ENCODE assay signal across 17 mouse cellular contexts in genomic region chr11:8444759-8445422, GRCm38 (mm10).
A peak's percentile ranks its signal among the peaks of the same experiment; 100 is the strongest.
DNase-seq lines count a peak whose midpoint lies in the region; ATAC-seq and TF ChIP-seq lines count a peak whose summit lies in the region.
"Had no signal": no experiment of that assay in that cellular context is flagged by ENCODE, and none has a peak within 500 bp of the region (broad histone marks: within the 10 kb centered on the region; RNA-seq: fewer than 3 reads in every experiment).

No protein-coding gene starts in this region.

- H3K4me3 ChIP-seq in heart, embryonic 11.5 days (ENCODE audit: low read depth, low read length): no peak overlapping the region
- no peak overlapping the region for H3K4me3 ChIP-seq in hindbrain, postnatal 0 days (ENCODE audit: low read length)
- H3K4me3 ChIP-seq in hindbrain, embryonic 14.5 days (replicated peaks; ENCODE audit: low read length): no peak overlapping the region
- H3K4me3 ChIP-seq in bone marrow macrophage, adult 2 months (ENCODE audit: insufficient read depth, low read length): no peak overlapping the region
- H3K4me3 ChIP-seq: hindbrain, embryonic 13.5 days; liver, embryonic 12.5 days had no signal

- no peak for TF ChIP-seq CTCF in hindbrain, postnatal 0 days (IDR thresholded peaks at IDR 0.05; ENCODE audit: low read depth)
- TF ChIP-seq CTCF in bone marrow macrophage, adult 2 months (IDR thresholded peaks at IDR 0.05; ENCODE audit: low read depth, low read length): no peak

- no peaks in the 10 kb centered on the region; the same call in 1 of the 2 replicates for H3K36me3 ChIP-seq in heart, embryonic 11.5 days (ENCODE audit: control insufficient read depth, insufficient read depth, low read length)
- H3K36me3 ChIP-seq in hindbrain, postnatal 0 days (ENCODE audit: insufficient read depth, low read length): peaks cover 12% of the 10 kb centered on the region
- no peaks in the 10 kb centered on the region for H3K36me3 ChIP-seq in hindbrain, embryonic 14.5 days (replicated peaks; ENCODE audit: control insufficient read depth, insufficient read depth)
- H3K36me3 ChIP-seq: hindbrain, embryonic 13.5 days had no signal

- DNase-seq in heart, adult 11 months: peak; percentile 81
- no peak for DNase-seq in hindbrain, postnatal 0 days (ENCODE audit: low spot score)
- DNase-seq in hindbrain, embryonic 14.5 days (ENCODE audit: low spot score): no peak
- peak; percentile 76 for DNase-seq in 3134 (ENCODE audit: extremely low read depth, insufficient read length, low spot score)
- no peak for DNase-seq in spleen, postnatal 4 days (ENCODE audit: low spot score in 2 of 2)
- DNase-seq: adrenal gland, postnatal 25 days; cerebellum, adult 9-11 months; gastrocnemius, postnatal 25 days; lung, postnatal 14 days; right cerebral cortex, postnatal 25 days had no signal

- H3K27me3 ChIP-seq in heart, embryonic 11.5 days (ENCODE audit: control insufficient read depth, insufficient read depth, low read length): no peaks in the 10 kb centered on the region
- no peaks in the 10 kb centered on the region for H3K27me3 ChIP-seq in hindbrain, postnatal 0 days (ENCODE audit: insufficient read depth, low read length)
- no peaks in the 10 kb centered on the region for H3K27me3 ChIP-seq in hindbrain, embryonic 14.5 days (ENCODE audit: control insufficient read depth, insufficient read depth, low read length)
- H3K27me3 ChIP-seq: hindbrain, embryonic 13.5 days; liver, embryonic 12.5 days had no signal

- 70% methylated on average over 13 of the region's 13 CpGs for WGBS in heart, embryonic 11.5 days (ENCODE audit: insufficient replicate concordance)
- WGBS in hindbrain, postnatal 0 days: 83% methylated on average over 13 of the region's 13 CpGs
- 89% methylated on average over 13 of the region's 13 CpGs for WGBS in hindbrain, embryonic 14.5 days

- H3K9me3 ChIP-seq in heart, embryonic 11.5 days (replicated peaks; ENCODE audit: control insufficient read depth, low read length): no peaks in the 10 kb centered on the region
- no peaks in the 10 kb centered on the region for H3K9me3 ChIP-seq in hindbrain, postnatal 0 days (ENCODE audit: low read length)
- no peaks in the 10 kb centered on the region for H3K9me3 ChIP-seq in hindbrain, embryonic 14.5 days (ENCODE audit: control insufficient read depth, low read length)
- H3K9me3 ChIP-seq: hindbrain, embryonic 13.5 days; liver, embryonic 12.5 days had no signal

- no peak overlapping the region for H3K9ac ChIP-seq in heart, embryonic 11.5 days (ENCODE audit: low read depth, low read length)
- no peak overlapping the region for H3K9ac ChIP-seq in hindbrain, postnatal 0 days (replicated peaks; ENCODE audit: low read length)
- no peak overlapping the region for H3K9ac ChIP-seq in hindbrain, embryonic 14.5 days
- H3K9ac ChIP-seq: hindbrain, embryonic 13.5 days; liver, embryonic 12.5 days had no signal

- H3K27ac ChIP-seq in heart, embryonic 11.5 days (ENCODE audit: low read depth, low read length): no peak overlapping the region
- 0 out of 2 replicates have a peak overlapping the region, but pooled peaks have one; percentile 13 for H3K27ac ChIP-seq in hindbrain, postnatal 0 days
- no peak overlapping the region for H3K27ac ChIP-seq in hindbrain, embryonic 14.5 days
- peak overlapping the region; percentile 54 for H3K27ac ChIP-seq in bone marrow macrophage, adult 2 months (ENCODE audit: insufficient read depth, low read depth, low read length)
- H3K27ac ChIP-seq: kidney, postnatal 0 days; liver, embryonic 12.5 days had no signal

- TF ChIP-seq POLR2A in bone marrow macrophage, adult 2 months (IDR thresholded peaks at IDR 0.05; ENCODE audit: borderline replicate concordance, low read depth, low read length): no peak

- H3K4me2 ChIP-seq in heart, embryonic 11.5 days: no peak overlapping the region
- no peak overlapping the region for H3K4me2 ChIP-seq in hindbrain, postnatal 0 days (ENCODE audit: low read depth, low read length)
- H3K4me2 ChIP-seq in hindbrain, embryonic 14.5 days (replicated peaks): no peak overlapping the region
- H3K4me2 ChIP-seq: hindbrain, embryonic 13.5 days; liver, embryonic 12.5 days had no signal

- H3K4me1 ChIP-seq in heart, embryonic 11.5 days (ENCODE audit: control insufficient read depth, insufficient read depth, low read length): peaks cover 17% of the 10 kb centered on the region
- H3K4me1 ChIP-seq in hindbrain, postnatal 0 days (ENCODE audit: insufficient read depth, low read length): peaks cover 10% of the 10 kb centered on the region
- H3K4me1 ChIP-seq in hindbrain, embryonic 14.5 days (replicated peaks; ENCODE audit: control insufficient read depth, insufficient read depth, low read length): peaks cover 8% of the 10 kb centered on the region
- H3K4me1 ChIP-seq in bone marrow macrophage, adult 2 months (ENCODE audit: control insufficient read depth, insufficient read depth, low read length): peaks cover 43% of the 10 kb centered on the region
- H3K4me1 ChIP-seq: liver, embryonic 12.5 days had no signal

- no peak for ATAC-seq in heart, embryonic 11.5 days (replicated peaks; ENCODE audit: insufficient number of reproducible peaks, low FRiP score, low TSS enrichment)
- ATAC-seq in hindbrain, postnatal 0 days: no peak
- no peak for ATAC-seq in hindbrain, embryonic 14.5 days (ENCODE audit: low FRiP score)
- ATAC-seq in monocyte, adult 5-6 weeks (replicated peaks; ENCODE audit: insufficient number of reproducible peaks, low FRiP score, low TSS enrichment, poor library complexity, severe bottlenecking): no peak
- ATAC-seq: intestine, postnatal 0 days; liver, embryonic 12.5 days had no signal

Comparison
In these comparisons a context has a peak if more than half of its experiments do, and no peak if none do; other contexts are left out.
1. H3K27ac ChIP-seq: peak in hindbrain, postnatal 0 days (single experiment) and bone marrow macrophage, adult 2 months (single experiment); none in heart, embryonic 11.5 days (single experiment) and hindbrain, embryonic 14.5 days (single experiment).
2. DNase-seq: peak in heart, adult 11 months (single experiment) and 3134 (single experiment); none in hindbrain, postnatal 0 days (single experiment), hindbrain, embryonic 14.5 days (single experiment) and spleen, postnatal 4 days (0 of 2).